Mouse (Mus musculus) bone marrow macrophage, adult 2 months (primary cell): ENCODE results near the gene Reep1. TPM values are rescaled to one million over a fixed set of nuclear protein-coding genes. Genes with fewer than 3 reads are reported as not detected.

Source experiments
- H3K27ac ChIP-seq: 2 replicates; pipeline ENCODE4 v1.5.1; 2012; ENCODE audit warnings: low read depth, low read length; ENCODE audit not compliant: insufficient read depth
- H3K4me1 ChIP-seq: 2 replicates; pipeline ENCODE4 v1.6.1; 2012; ENCODE audit warnings: low read length; ENCODE audit not compliant: control insufficient read depth, insufficient read depth
- H3K4me3 ChIP-seq: 2 replicates; pipeline ENCODE4 v1.5.1; 2012; ENCODE audit warnings: mild to moderate bottlenecking, low read length, moderate library complexity; ENCODE audit not compliant: insufficient read depth
- CTCF ChIP-seq: IDR thresholded peaks from 2 replicates; pipeline ENCODE4 v1.5.1; 2012; ENCODE audit warnings: low read depth, mild to moderate bottlenecking, low read length, moderate library complexity
- POLR2A ChIP-seq: IDR thresholded peaks from 2 replicates; pipeline ENCODE4 v1.6.1; 2012; ENCODE audit warnings: mild to moderate bottlenecking, low read depth, low read length, borderline replicate concordance
- polyA plus RNA-seq: library from polyadenylated mRNA; stranded (reverse); fragments of >200 nt; gene quantifications from 2 replicates; pipeline ENCODE4 v1.2.4, GENCODE M21; 2012; ENCODE audit not compliant: missing spikeins, insufficient read depth, insufficient read length

Reep1 gene
- polyA plus RNA-seq, 1 experiment: not detected

- TF ChIP-seq POLR2A: no peak
- no peak for TF ChIP-seq CTCF
- Histone ChIP-seq H3K27ac (no peak overlapping the region), H3K4me1 (peaks cover 2% of the 10 kb centered on the region; the same call in 1 of the 2 replicates), H3K4me3 (no peak overlapping the region)
Observed at GRCm38 (mm10) chr6:71801011-71801713, 93.8 kb downstream of the Reep1 start.

DNA sequence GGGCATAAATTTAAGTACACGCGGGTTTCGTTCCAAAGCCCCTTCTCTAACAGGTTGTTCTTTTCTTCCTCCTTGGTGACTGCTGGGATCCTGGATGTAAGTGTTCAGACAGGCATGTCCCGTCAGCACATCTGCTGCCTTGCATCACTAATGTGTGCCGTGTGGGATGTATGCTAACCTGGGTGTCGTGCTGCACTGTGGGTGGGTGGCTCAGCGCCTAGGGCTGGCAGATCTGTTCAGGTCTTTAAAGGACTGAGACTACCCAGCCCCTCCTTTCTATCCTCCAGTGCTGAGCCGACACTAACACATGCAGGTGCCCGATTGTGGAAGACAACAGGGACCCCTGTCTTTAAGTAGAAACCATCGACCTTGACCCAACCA is 94.3 kb downstream of the Reep1 start:
- TF ChIP-seq POLR2A: no peak
- TF ChIP-seq CTCF: no peak
- Histone ChIP-seq H3K4me3 (no peak overlapping the region), H3K27ac (no peak overlapping the region), H3K4me1 (peaks cover 2% of the 10 kb centered on the region; the same call in 1 of the 2 replicates)

- Histone ChIP-seq H3K27ac (no peak overlapping the region), H3K4me1 (peaks cover 2% of the 10 kb centered on the region; the same call in 1 of the 2 replicates), H3K4me3 (no peak overlapping the region)
- TF ChIP-seq POLR2A (no peak), CTCF (no peak)
Observed at GRCm38 (mm10) chr6:71803609-71804008, 96.2 kb downstream of the Reep1 start.

DNA sequence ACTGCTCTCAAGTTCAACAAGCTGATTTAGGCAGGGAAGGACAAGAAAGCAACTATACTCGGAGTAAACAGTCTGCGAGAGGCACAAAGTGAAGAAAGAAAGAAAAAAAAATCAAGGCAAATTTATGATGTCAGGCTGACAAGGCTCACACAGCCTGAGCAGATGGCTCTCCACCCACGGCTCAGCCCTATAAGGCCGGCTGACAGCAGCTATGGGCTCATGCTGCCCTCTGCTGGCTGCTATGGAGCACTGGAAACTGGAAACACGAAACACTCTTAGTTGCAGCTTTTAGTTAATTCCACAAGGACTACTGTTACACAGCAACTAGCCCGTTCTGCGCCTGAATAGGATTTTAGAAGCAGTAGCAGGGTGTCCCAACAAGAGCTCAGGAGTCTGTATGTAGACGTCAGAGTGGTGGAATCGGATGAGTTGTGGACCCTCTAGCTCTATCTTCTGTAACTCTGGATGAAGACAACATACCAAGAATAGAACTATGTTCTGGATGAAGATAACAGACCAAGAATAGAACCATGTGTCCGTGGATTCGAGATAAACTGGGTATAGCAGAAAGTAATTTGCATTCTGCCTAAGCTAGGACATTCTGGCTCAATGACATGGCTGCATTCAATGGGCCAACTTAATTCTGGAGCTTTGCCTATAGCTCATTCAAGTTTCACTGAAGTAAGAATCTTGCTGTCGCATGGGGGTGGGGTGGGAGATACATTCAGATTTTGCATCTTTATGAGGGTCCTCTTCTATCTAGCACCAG is 96.9 kb downstream of the Reep1 start:
- Histone ChIP-seq H3K27ac (no peak overlapping the region), H3K4me1 (peaks cover 2% of the 10 kb centered on the region; the same call in 1 of the 2 replicates), H3K4me3 (no peak overlapping the region)
- TF ChIP-seq POLR2A: no peak
- TF ChIP-seq CTCF: peak; percentile 82

DNA sequence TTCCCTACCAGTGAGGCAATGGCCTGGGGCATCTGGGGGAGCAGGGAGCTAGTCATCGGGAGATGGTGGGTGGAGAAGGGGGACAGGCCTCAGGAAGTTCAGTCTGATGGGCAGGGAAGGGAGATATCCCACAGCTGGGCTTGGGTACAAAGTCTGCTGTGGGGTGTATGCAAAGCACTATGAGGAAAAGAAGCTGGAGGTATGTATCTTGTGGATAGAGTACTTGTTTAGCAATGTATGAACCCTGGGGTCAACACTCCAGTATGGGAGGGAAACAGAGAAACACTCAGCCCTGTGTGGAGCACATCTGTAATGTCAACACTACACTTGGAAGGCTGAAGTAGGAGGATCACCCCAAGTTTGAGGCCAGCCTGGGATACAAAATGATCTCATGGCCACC is 99.4 kb downstream of the Reep1 start:
- peaks cover 2% of the 10 kb centered on the region; the same call in 1 of the 2 replicates for H3K4me1 ChIP-seq
- H3K4me3 ChIP-seq: no peak overlapping the region
- H3K27ac ChIP-seq: no peak overlapping the region
- TF ChIP-seq POLR2A (no peak), CTCF (no peak)

- Histone ChIP-seq H3K4me3 (no peak overlapping the region), H3K27ac (no peak overlapping the region), H3K4me1 (no peaks in the 10 kb centered on the region)
- TF ChIP-seq CTCF (no peak), POLR2A (no peak)
Observed at GRCm38 (mm10) chr6:71809890-71810289, 102.5 kb downstream of the Reep1 start.

DNA sequence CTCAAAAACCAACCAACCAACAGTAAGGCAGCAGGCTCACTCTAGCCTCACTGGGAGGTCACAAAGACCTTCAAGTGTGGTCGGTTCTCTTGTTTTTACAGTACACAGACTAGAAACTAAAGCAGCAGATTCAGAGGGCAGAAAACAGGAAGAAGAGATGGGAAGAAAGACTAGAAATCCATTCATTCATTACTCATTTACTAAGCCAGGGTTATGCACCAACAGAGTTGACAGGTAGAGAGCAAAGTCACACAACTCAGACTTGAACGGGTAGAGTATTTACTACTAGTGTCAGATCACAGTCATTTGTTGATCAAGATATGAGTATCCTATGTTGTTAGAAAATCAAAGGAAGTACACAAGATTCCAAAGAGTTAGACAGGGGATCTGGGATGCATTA is 105.5 kb downstream of the Reep1 start:
- no peak overlapping the region for H3K4me3 ChIP-seq
- H3K4me1 ChIP-seq: no peaks in the 10 kb centered on the region
- TF ChIP-seq POLR2A: no peak
- no peak for TF ChIP-seq CTCF

GRCm38 (mm10) chr6:71819764-71820292 is 112.5 kb downstream of the Reep1 start:
- Histone ChIP-seq H3K4me3 (no peak overlapping the region), H3K27ac (no peak overlapping the region)

More for the DNA sequence above, 105.5 kb downstream of the Reep1 start:
- no peak overlapping the region for H3K27ac ChIP-seq

GRCm38 (mm10) chr6:71823085-71823484 is 115.7 kb downstream of the Reep1 start:
- no peak overlapping the region for H3K27ac ChIP-seq
- H3K4me1 ChIP-seq: peaks cover 13% of the 10 kb centered on the region
- H3K4me3 ChIP-seq: peak overlapping the region; percentile 95
- no peak for TF ChIP-seq CTCF
- no peak for TF ChIP-seq POLR2A

More at GRCm38 (mm10) chr6:71819764-71820292, 112.5 kb downstream of the Reep1 start:
- peaks cover 13% of the 10 kb centered on the region for H3K4me1 ChIP-seq
- TF ChIP-seq POLR2A: no peak
- TF ChIP-seq CTCF: no peak

DNA sequence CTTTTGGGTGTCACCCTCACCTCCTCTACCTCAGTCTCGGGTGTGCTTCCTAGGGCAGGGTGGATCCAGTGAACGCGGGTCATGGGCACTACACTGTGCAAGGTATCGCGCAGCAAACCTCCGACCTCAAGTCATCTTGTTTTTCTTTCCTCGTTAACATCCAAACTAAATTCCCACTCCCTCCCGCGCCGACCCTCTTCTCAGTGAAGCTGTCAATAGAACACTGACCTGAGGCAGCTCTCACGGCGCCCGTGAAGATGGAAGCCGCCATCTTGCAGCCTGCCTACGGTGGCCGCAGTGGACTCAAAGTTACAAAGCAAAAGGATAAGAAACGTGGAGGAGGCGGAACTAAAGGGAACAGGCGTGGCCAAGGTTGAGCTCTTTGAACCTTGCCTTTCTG is 116.1 kb downstream of the Reep1 start:
- peak overlapping the region; percentile 95 for H3K4me3 ChIP-seq
- TF ChIP-seq CTCF: no peak
- peaks cover 13% of the 10 kb centered on the region for H3K4me1 ChIP-seq
- H3K27ac ChIP-seq: 0 out of 2 replicates have a peak overlapping the region, but pooled peaks have one; percentile 32
